Mouse (Mus musculus) granulocyte monocyte progenitor cell, adult 5-6 weeks (primary cell): ENCODE results near the gene Atp13a3. TPM values are rescaled to one million over a fixed set of nuclear protein-coding genes. Genes with fewer than 3 reads are reported as not detected.
"Not testable (repeated sequence)": the region's sequence is repeated elsewhere in the genome, so short reads cannot be mapped to it uniquely, and the experiment has no call there.

Source experiments
- ATAC-seq: replicated peaks from 2 replicates; pipeline ENCODE4 v1.8.0; 2016; ENCODE audit warnings: mild to moderate bottlenecking, moderate TSS enrichment, inconsistent platforms; ENCODE audit not compliant: poor library complexity, severe bottlenecking
- total RNA-seq, 2 experiments: library from RNA; stranded (forward) in 1 of 2; stranded (reverse) in 1 of 2; fragments of 200-712, 200-1000 nt in 1 of 2; fragments of >200 nt in 1 of 2; fragmentation: Nextera tagmentation in 1 of 2; gene quantifications; 2 replicates each; pipeline ENCODE4 v1.2.3; 2014 to 2017

The Atp13a3 gene
- total RNA-seq (2014; fragmentation: Nextera tagmentation) = 87.1 and 94.5 TPM in 2 replicates
- 74.9 and 93.0 TPM in 2 replicates for total RNA-seq (2017)

DNA sequence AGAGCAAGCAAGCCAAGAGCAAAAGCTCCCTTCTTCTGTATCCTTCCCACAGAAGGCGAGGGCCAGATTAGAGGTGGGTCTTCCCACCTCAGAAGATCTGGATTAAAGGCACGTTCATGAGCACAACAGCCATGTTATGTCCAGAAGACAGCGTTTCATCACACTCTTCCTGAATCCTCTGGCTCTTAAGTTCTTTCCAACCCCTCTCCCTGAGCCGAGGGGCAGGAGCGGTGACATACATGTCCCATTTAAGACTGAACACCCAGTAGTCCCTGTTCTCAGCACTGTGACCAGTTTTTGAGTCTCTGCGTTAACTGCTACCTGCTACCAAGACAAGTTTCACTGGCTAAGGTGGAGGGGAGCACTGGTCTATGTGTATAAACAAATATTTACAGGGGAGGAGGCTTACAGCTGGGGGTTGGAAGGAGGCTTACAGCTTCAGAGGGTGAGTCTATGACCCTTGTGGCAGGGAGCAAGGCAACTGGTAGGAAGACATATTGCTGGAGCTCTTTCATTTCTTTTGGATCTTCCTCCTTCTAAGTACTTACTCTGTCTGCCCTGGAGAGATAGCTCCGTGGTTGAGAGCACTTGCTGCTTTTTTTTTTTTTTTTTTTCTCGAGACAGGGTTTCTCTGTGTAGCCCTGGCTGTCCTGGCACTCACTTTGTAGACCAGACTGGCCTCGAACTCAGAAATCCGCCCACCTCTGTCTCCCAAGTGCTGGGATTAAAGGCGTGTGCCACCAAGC, at the start of gene Atp13a3:
TSS of gene Atp13a3 (minus strand) at position 51 of the 746 bp plus-strand sequence.
- no peak for ATAC-seq

DNA sequence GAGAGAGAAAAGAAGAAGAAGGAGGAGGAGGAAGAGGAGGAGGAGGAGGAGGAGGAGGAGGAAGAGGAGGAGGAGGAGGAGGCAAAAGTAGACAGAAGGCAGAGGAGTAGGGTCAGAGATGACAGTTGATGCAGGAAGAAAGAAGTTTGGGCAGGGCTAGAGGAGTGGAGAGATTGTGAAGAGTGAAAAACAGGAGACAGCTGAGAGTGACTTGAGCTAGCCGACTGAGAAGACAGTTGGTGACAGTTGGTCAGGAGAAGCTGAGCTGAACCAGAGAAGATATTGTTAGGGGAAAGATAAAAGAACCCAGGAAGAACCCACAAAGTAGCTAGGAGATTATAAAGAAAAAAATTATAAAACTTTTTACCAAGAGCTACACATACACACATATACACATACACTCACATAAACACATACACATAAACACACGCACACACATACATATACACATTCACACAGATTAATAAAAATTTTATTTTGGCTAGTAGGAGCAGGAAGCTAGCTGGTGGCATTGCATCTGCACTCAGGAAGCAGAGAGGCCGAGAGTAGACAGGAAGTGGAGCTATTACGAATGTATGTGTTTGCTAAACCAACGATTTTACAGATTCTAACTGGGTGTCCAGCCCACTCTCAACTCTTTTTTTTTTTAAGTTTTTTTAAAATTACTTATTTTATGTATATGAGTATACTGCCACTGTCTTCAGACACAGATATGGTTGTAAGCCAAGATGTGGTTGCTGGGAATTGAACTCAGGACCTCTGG, 47.6 kb upstream of the Atp13a3 start:
- ATAC-seq = peak; percentile 58

DNA sequence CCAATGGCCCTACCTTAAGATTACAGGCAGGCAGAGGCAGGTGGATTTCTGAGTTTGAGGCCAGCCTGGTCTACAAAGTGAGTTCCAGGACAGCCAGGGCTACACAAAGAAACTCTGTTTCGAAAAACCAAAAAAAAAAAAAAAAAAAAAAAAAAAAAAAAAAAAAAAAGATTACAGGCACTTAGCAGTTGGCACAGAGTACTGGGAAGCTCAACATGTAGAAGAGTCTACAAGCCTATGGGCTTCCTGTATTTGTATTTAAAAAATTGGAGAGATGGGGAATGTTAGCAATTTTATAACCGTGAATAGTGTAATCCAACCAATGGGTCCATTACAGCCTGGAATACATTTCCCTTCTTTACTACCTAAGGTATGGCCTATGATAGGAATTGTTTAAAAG, 45.4 kb upstream of the Atp13a3 start:
- ATAC-seq = not testable (repeated sequence)

DNA sequence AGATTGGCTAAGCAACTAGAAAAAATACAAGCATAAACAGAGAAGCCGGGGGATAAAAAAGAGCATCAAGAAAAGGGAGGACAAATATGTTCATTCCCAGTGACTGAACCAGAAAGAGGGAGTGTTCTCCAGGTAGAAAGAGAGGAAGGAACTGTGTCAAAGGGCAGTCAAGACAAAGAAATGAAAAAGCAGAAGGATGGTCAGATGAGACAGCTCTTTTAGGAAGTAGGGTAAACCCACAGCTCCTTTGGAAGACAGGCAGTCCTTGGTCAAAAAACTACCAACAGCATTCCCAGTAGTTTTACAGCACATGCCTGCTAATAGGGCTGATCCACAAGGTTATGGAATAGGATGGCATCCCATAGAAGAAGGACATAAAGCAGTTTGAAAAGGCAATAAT, 43.2 kb upstream of the Atp13a3 start:
- ATAC-seq = peak; percentile 59

DNA sequence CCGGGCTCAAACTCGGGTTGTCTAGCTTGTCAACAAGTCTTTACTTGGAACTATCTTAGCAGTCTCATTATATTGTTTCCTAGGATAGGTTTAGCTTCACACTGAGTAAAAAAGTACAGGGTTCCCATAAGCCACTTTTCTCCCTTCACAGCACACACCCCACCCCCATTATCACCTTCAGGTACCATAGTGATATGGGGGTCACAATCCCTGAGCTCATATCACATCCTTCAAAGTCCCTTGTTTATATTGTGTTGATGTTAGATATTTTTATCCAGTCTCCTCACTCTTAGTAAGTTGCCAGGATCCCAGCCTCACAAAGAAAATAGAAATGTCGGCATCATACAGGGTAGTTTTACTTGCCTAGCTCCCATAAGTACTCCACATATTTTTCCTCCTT, 42.4 kb upstream of the Atp13a3 start:
- ATAC-seq = no peak

DNA sequence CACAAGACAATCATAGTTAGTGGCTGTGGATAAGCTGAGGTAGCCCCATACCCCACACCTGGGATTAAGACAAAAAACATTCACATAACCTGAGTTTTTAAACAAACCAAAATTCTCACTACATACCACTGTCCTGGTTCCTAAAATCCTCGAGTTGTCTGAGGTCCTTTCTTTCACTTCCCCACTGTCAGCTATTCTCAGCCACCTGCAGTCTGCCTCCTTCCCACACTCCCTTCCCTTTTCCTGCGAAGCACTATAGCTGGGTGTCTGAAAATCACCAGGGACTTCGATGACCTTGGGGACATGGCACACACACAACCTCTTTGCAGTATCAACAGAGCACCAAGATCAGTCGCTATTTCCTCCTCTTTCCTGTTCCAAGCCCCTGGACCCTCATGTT, 41.9 kb upstream of the Atp13a3 start:
- ATAC-seq = peak; percentile 89

DNA sequence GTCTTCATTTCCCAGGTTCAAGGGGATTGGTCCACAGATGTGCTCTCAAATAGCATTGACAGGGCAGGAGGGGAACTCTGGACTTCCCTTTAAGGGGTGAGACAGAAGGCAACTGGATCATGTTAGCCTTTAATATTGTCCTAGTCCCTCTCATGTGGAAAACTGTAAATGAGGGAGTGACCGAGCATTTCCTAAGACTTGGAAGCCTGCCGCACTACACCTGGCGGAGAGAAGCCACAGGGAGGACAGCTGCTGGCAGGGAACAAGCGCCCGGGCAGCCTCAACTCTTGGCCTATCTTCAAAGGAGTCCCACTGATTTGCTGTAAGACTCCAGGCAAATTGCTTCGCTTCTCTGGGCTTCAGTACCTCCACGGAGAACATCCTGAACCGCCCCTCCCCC, 37.6 kb upstream of the Atp13a3 start:
- no peak for ATAC-seq

DNA sequence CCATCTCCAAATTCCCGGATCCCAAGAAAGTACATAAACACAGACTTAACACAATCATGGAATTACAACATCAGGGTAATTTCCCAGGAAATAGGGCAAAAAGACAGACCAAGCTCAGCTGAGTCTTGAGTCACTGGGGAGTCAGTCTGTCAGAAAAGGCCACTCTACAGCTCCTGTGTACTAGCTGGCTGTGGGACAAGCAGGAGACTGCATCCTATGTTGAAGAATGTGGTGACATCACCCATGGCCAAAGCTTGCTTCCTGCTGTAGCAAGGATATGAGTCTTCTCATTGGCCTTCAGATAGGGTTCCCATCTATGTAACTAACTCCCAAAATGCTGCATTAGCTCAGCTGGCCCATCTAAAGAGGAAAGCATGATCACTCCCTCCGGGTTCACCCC, 36.7 kb upstream of the Atp13a3 start:
- ATAC-seq = no peak

DNA sequence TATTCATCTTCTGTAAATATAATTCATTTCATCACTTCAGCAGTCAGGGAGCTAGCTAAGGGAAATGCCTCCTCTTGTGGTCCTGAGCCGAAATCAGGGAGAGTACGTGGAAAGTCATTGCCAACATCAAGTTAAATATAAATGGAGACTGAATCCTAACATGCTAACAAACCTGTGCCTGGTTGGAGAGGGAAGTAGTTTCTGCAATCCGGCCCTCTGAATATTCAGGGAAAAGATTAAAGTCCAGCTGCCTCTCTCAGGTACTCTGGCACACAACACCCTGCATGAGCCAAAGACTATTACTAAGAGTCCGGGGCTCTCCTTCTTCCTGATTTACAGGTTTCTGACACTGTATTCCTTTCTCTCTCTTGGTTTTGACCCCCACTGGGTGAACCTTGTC, 35.6 kb upstream of the Atp13a3 start:
- no peak for ATAC-seq

DNA sequence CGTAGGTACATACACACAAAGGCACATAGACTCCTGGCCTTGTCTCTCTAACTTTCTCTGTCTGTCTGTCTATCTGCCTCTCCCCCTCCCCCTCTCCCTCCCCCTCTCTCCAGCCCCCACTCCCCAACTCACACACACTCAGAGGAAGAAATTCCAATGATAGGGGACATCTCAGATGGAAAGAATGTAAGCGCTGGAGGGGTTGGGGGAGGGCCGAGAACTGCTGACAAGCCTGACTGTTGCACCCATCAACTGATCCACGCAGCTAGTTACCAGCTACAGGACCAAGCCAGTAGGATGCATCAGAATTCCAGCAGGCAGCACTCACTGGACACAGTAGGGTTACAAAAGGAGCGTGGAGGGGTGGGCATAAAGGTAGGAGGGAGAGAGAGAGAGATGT, 34.1 kb upstream of the Atp13a3 start:
- ATAC-seq = no peak

DNA sequence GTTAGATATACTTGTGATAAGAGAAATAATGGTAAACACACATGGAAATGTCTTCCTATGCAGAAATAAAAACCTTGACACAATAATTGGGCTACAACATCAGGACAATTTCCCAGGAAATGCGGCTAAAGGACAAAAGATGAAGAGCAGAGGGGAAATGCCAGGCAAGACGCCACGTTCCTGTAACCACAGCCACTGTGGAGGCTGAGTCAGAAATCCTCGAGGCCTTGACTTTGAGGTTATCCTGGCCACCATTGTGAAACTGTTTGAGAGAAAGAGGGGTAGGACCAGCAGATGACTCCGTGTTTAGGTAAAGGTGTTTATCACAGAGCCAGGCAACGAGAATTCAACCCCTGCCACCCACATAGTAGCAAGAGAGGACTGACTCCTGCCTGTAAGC, 33.6 kb upstream of the Atp13a3 start:
- no peak for ATAC-seq

DNA sequence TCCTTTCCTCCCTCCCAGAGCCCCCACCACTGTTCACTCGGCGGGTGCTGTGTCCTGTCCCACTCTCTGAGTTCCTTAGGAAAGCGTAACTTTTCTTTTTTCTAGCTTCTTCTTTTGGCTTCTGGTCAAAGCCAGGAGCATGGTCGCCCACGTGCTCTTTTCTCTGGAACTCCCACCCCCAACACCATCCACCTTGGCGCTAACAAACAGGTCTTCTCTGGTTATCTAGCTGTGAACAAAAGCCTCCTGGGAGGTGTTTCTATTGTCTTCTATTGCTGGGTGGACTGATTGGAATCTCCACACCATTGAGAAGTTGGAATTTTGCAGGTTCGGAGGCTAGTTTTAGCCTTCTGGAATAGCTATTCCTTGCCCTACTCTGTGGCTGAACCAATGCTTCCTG, 30.5 kb upstream of the Atp13a3 start:
- ATAC-seq = no peak

DNA sequence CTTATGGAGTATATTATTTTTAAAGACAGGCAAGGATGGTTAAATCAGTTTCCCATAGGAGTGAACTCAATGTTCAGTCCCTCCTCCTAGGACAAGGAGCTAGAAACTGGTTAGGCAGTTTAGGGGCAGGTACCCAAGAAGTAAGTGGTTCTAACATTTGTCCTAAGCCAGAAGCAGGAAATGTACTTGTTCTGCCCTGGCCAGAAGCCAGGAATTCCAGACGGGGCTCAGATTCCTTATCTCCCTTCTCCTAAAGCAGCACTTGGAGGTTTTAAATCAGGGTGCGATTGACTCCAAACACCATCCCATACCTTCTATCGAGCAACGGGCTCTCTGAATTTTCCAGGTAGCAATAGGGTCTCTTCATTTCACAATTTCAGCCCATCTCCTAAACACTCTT, 29.6 kb upstream of the Atp13a3 start:
- ATAC-seq = no peak

DNA sequence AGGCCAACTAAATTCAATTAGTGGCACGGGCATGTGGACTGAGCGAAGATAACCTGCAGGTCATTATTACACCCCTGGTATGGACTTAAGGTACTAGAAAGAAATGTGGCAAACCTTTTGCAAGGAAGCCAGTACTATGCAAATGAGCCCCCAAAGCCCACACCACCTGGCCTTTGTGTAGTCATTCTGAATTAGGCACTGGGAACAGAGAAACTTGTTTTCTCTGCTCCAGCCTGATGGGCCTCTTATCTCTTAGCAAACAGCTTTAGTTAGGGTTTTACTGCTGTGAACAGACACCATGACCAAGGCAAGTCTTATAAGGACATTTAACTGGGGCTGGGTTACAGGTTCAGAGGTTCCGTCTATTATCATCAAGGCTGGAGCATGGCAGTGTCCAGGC, 27.4 kb upstream of the Atp13a3 start:
- no peak for ATAC-seq

DNA sequence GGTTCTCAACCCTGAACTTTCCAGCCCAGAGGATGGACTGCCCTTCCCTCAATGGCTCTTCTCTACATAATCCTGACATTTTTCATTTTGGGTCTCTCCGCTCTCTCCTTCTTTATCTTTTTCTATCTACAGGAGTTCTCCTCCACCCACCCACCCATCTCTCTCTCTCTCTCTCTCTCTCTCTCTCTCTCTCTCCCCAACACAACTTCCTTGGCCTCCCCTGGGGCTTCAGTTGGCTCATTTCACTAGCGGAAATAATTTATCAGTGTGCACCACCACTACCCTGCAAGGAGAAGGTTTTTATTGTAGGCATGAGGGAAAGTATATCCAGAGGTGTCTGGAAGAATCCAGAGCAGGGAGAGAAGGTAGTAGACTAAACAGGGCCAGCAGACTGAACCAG, 26.3 kb upstream of the Atp13a3 start:
- ATAC-seq = no peak

DNA sequence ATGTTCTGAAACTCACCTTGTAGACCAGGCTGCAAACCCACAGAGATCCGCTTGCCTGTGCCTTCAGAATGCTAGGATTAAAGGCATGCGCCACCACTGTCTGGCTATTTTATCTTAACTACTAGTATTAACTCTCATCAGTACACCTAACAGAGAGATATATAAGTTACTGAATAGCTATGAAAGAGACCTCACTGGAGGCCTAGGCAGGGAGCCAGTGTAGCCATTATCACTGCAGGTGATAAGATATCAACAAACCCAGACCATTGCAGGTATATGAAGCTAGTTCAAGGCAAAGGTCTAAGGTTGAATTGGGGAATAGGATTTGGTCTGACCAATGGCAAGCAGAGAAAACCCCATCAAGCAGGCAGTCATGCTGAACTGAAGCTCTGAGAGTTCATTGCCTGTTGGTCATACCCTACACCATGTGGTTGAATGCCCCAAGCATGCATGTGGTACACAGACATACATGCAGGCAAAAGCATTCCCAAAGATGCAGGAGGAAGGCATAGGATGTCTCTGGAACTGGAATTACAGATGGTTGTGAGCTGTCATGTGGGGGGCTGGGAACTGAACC, 24.8 kb upstream of the Atp13a3 start:
- no peak for ATAC-seq

DNA sequence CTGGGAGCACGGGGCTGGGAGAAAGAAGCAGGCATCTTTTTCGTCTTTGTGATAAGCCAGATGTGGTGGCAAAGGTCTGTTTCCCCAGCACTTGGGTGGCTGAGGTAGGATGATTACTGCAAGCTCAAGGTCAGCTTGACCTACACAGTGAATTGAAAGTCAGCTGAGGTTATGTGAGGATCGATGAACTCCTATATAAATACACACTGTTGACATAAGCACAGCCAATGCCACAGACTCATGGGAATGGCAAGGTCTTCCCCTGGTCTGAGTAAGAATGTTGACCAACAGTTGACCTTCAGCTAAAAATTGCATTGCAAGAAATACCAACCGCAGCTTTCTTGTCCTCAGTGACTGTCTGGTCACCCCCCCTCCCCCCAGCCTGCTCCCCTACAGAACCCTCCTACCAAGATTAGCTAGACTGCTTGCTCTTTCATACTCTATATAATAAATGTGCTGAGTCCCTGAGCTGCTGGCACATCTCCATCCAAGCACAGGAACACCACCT, 23.0 kb upstream of the Atp13a3 start:
- no peak for ATAC-seq

DNA sequence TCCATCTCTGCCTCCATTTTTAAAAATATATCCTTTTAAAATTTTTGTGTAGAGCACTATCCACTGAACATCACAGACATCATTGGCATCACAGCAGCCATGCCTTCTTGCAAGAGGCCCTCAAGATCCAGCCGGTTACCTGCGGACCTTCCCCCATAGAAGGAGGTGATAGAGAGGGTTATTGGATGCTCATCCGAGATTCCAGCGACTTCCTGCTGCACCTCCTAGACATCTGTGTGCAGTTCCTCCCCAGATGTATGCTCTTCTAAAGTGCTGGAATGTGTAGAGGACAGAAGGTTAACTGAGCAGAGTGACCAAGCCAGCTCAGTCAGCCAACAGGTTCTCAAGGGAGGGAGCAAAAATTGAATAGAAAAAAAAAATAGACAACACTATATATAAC, 21.7 kb upstream of the Atp13a3 start:
- ATAC-seq = no peak

DNA sequence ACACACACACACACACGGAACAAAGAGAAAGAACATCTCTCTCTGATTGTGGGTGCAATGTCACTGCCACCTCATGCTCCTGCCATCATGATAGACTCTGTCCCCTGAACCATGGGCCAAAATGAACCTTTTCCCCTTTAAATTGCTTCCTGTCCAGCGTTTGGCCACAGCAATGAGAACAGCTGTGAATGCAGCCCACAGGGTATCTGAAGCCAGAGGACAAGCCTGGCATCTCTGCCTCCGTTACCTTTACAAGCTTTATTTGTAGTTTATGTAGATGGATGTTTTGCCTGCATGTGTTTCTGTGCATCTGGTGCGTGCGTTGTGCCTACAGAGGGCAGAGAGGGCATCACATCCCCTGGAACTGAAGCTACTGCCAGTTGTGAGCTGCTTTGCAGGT, 21.2 kb upstream of the Atp13a3 start:
- no peak for ATAC-seq

DNA sequence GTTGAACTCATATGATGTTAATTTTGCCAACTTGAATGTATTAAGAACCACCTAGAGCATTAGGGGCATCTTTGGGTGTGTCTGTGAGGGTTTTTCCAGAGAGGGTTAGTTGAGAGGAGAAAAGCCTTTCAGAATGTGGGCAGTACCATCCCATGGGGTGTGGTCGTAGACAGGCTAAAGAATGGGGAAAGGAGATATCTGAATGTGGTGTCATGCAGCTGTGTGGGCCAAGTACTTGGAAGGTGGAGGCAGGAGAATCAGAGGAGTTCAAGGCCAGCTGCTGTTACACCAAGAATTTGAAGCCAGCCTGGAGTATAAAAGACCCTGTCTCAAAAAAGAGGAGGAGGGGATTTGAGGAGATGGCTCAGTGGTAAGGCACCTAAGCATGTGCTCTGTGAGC, 20.2 kb upstream of the Atp13a3 start:
- ATAC-seq = no peak

DNA sequence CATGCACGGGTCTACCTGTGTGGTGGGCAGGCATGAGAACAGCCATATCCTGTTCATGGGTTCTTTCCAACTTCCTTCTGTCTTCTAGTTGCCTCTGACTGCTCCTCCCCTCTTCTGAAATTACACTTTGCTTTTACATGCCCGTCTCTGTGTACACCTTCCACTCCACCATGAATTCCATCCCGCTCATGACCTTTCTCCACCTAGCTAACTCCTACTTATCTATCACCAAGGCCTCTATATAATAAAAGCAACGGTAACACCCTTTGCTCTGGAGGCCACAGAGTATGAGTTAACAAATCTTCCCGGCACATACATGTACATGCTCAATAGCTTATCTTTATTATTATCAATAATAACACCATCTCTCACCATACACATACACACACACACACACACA, 18.3 kb upstream of the Atp13a3 start:
- ATAC-seq = no peak
